Mouse (Mus musculus): Measurements from ENCODE around the gene Tdp1. TPM values are rescaled to one million over a fixed set of nuclear protein-coding genes. Genes with fewer than 3 reads are reported as not detected.

The Tdp1 gene
- total RNA-seq, 2 experiments from 2014 or later, result 19.5 to 29.9 TPM

- DNase-seq (ENCODE audit: low spot score in 2 of 2), result no peak
- intact Hi-C loops (cut with DNase I), result no loop called here
Measured at GRCm38 (mm10) chr12:99885282-99885901, 1.1 kb downstream of the Tdp1 start.

GRCm38 (mm10) chr12:99897846-99898245 lies 13.5 kb downstream of the Tdp1 start:
- peak in 1 of 2 experiments; percentile 0 for DNase-seq (ENCODE audit: low spot score in 2 of 2)
- intact Hi-C loops (cut with DNase I), result no loop called here

- no peak for DNase-seq (ENCODE audit: low spot score in 2 of 2)
- intact Hi-C loops (cut with DNase I), result no loop called here
Measured at GRCm38 (mm10) chr12:99898248-99898870, 14.0 kb downstream of the Tdp1 start.

GRCm38 (mm10) chr12:99899991-99900390 lies 15.7 kb downstream of the Tdp1 start:
- peak in 1 of 2 experiments; percentile 2 for DNase-seq (ENCODE audit: low spot score in 2 of 2)
- intact Hi-C loops (cut with DNase I), result loop anchor here (2.0 kb wide), 1 partner anchor 205 kb away; no protein-coding TSS in a partner anchor

- DNase-seq (ENCODE audit: low spot score in 2 of 2), result no peak
- intact Hi-C loops (cut with DNase I), result loop anchor here (2.0 kb wide), 2 partner anchors 63 to 203 kb away; partner anchors contain the start of gene Kcnk13
Measured at GRCm38 (mm10) chr12:99901973-99902866, 17.9 kb downstream of the Tdp1 start.

GRCm38 (mm10) chr12:99902867-99903370 lies 18.6 kb downstream of the Tdp1 start:
- intact Hi-C loops (cut with DNase I), result loop anchor here (2.0 kb wide), 1 partner anchor 62 kb away; the partner anchor contains the start of gene Kcnk13
- DNase-seq (ENCODE audit: low spot score in 2 of 2), result no peak

- intact Hi-C loops (cut with DNase I), result no loop called here
- no peak for DNase-seq (ENCODE audit: low spot score in 2 of 2)
Measured at GRCm38 (mm10) chr12:99904537-99904936, 20.2 kb downstream of the Tdp1 start.

- no peak for DNase-seq (ENCODE audit: low spot score in 2 of 2)
- intact Hi-C loops (cut with DNase I), result no loop called here
Measured at GRCm38 (mm10) chr12:99911466-99911865, 27.1 kb downstream of the Tdp1 start.

GRCm38 (mm10) chr12:99917800-99918427 lies 33.6 kb downstream of the Tdp1 start:
- peak; percentile 53 to 63 for DNase-seq (ENCODE audit: low spot score in 2 of 2)
- intact Hi-C loops (cut with DNase I), result no loop called here

- no peak for DNase-seq (ENCODE audit: low spot score in 2 of 2)
- intact Hi-C loops (cut with DNase I), result no loop called here
Measured at GRCm38 (mm10) chr12:99919636-99920035, 35.3 kb downstream of the Tdp1 start.

GRCm38 (mm10) chr12:99921045-99921444 lies 36.7 kb downstream of the Tdp1 start:
- DNase-seq (ENCODE audit: low spot score in 2 of 2), result no peak
- intact Hi-C loops (cut with DNase I), result no loop called here

GRCm38 (mm10) chr12:99923131-99923606 lies 38.9 kb downstream of the Tdp1 start:
- intact Hi-C loops (cut with DNase I), result no loop called here
- no peak for DNase-seq (ENCODE audit: low spot score in 2 of 2)

GRCm38 (mm10) chr12:99923703-99924102 lies 39.4 kb downstream of the Tdp1 start:
- intact Hi-C loops (cut with DNase I), result no loop called here
- DNase-seq (ENCODE audit: low spot score in 2 of 2), result no peak

GRCm38 (mm10) chr12:99928311-99928710 lies 44.0 kb downstream of the Tdp1 start:
- peak; percentile 45 to 60 for DNase-seq (ENCODE audit: low spot score in 2 of 2)

GRCm38 (mm10) chr12:99929160-99929559 lies 44.8 kb downstream of the Tdp1 start:
- intact Hi-C loops (cut with DNase I), result no loop called here

More at GRCm38 (mm10) chr12:99928311-99928710, 44.0 kb downstream of the Tdp1 start:
- intact Hi-C loops (cut with DNase I), result no loop called here

GRCm38 (mm10) chr12:99932245-99932644 lies 47.9 kb downstream of the Tdp1 start:
- intact Hi-C loops (cut with DNase I), result no loop called here
- DNase-seq (ENCODE audit: low spot score in 2 of 2), result no peak

More at GRCm38 (mm10) chr12:99929160-99929559, 44.8 kb downstream of the Tdp1 start:
- no peak for DNase-seq (ENCODE audit: low spot score in 2 of 2)

GRCm38 (mm10) chr12:99933630-99934029 lies 49.3 kb downstream of the Tdp1 start:
- intact Hi-C loops (cut with DNase I), result no loop called here
- DNase-seq (ENCODE audit: low spot score in 2 of 2), result no peak

- intact Hi-C loops (cut with DNase I), result no loop called here
- no peak for DNase-seq (ENCODE audit: low spot score in 2 of 2)
Measured at GRCm38 (mm10) chr12:99935403-99935802, 51.1 kb downstream of the Tdp1 start.

- intact Hi-C loops (cut with DNase I), result no loop called here
- no peak for DNase-seq (ENCODE audit: low spot score in 2 of 2)
Measured at GRCm38 (mm10) chr12:99938476-99938875, 54.2 kb downstream of the Tdp1 start.

Measured in left cerebral cortex, postnatal 36 days (tissue).